Mouse (Mus musculus) small intestine, adult 2 months (tissue): ENCODE measurements around the gene Zfp984. TPM values are rescaled to one million over a fixed set of nuclear protein-coding genes. Genes with fewer than 3 reads are reported as not detected.

Experiments used
- polyA plus RNA-seq: library from polyadenylated mRNA; depleted of rRNA; stranded (reverse); fragments of >200 nt; gene quantifications from 2 replicates; pipeline ENCODE4 v1.2.3, GENCODE M21; 2012; rRNA removed

Zfp984 gene
- polyA plus RNA-seq, 1 experiment = 0.09 TPM

Other genes with a start within 250 kb of the Zfp984 start
- gene Zfp979, start 167.3 kb downstream of the Zfp984 start, polyA plus RNA-seq = not detected in 2 replicates
- not detected in 2 replicates for gene Zfp534, start 107.2 kb downstream of the Zfp984 start, polyA plus RNA-seq
- 0.05 and 0.13 TPM in 2 replicates for gene Zfp933, start 38.6 kb upstream of the Zfp984 start, polyA plus RNA-seq
- gene Miip, start 59.0 kb upstream of the Zfp984 start, polyA plus RNA-seq = 19.6 and 48.3 TPM in 2 replicates
- gene Fv1, start 59.2 kb upstream of the Zfp984 start, polyA plus RNA-seq = 0.41 and 0.58 TPM in 2 replicates
- gene Mfn2, start 94.9 kb upstream of the Zfp984 start, polyA plus RNA-seq = 38.0 and 72.8 TPM in 2 replicates
- gene Plod1, start 127.0 kb upstream of the Zfp984 start, polyA plus RNA-seq = 8.8 and 18.8 TPM in 2 replicates
- 97.5 and 209 TPM in 2 replicates for gene 2510039O18Rik, start 131.1 kb upstream of the Zfp984 start, polyA plus RNA-seq
- not detected in 2 replicates for gene Nppb, start 176.0 kb upstream of the Zfp984 start, polyA plus RNA-seq
- gene Nppa, start 190.9 kb upstream of the Zfp984 start, polyA plus RNA-seq = not detected in 2 replicates
- gene Clcn6, start 229.0 kb upstream of the Zfp984 start, polyA plus RNA-seq = 2.7 and 2.8 TPM in 2 replicates
- gene Mthfr, start 229.3 kb upstream of the Zfp984 start, polyA plus RNA-seq = 5.6 and 8.8 TPM in 2 replicates